Mouse (Mus musculus) limb, embryonic 14.5 days (tissue): ENCODE data around the gene Asb1. TPM values are rescaled to one million over a fixed set of nuclear protein-coding genes. Genes with fewer than 3 reads are reported as not detected.

Source experiments
- ATAC-seq: fragments of 200-750 bp; cut with Nextera tagmentation; 2 replicates; pipeline ENCODE4 v1.8.0; 2017; ENCODE audit warnings: low read depth, moderate number of reproducible peaks, moderate TSS enrichment; ENCODE audit not compliant: low FRiP score
- DNase-seq: peaks from one replicate; pipeline ENCODE4 v3.0.0-alpha.2; 2015; ENCODE audit warnings: low spot score
- H3K27ac ChIP-seq: fragments of 300-500 bp; sonication (generic); replicated peaks from 2 replicates; pipeline ENCODE4 v1.5.1; 2014; ENCODE audit warnings: low read depth, mild to moderate bottlenecking, low read length, moderate library complexity, mixed read lengths
- H3K27me3 ChIP-seq: fragments of 300-500 bp; sonication (generic); 2 replicates; pipeline ENCODE4 v1.6.1; 2014; ENCODE audit warnings: low read length, mixed read lengths; ENCODE audit not compliant: control insufficient read depth, insufficient read depth
- H3K36me3 ChIP-seq: fragments of 300-500 bp; sonication (generic); 2 replicates; pipeline ENCODE4 v1.6.1; 2014; ENCODE audit warnings: mild to moderate bottlenecking, low read length, moderate library complexity, mixed read lengths; ENCODE audit not compliant: control insufficient read depth, insufficient read depth
- H3K4me1 ChIP-seq: fragments of 300-500 bp; sonication (generic); 2 replicates; pipeline ENCODE4 v1.6.1; 2014; ENCODE audit warnings: antibody characterized with exemption, low read length, mixed read lengths; ENCODE audit not compliant: control insufficient read depth, insufficient read depth
- H3K4me2 ChIP-seq: fragments of 300-500 bp; sonication (generic); replicated peaks from 2 replicates; pipeline ENCODE4 v1.6.1; 2014; ENCODE audit warnings: low read depth, mild to moderate bottlenecking, low read length, moderate library complexity; ENCODE audit not compliant: severe bottlenecking
- H3K4me3 ChIP-seq: fragments of 300-500 bp; sonication (generic); replicated peaks from 2 replicates; pipeline ENCODE4 v1.5.1; 2014; ENCODE audit warnings: low read length
- H3K9ac ChIP-seq: fragments of 300-500 bp; sonication (generic); 2 replicates; pipeline ENCODE4 v1.6.1; 2014; ENCODE audit warnings: mild to moderate bottlenecking, low read depth, low read length, moderate library complexity; ENCODE audit not compliant: severe bottlenecking
- H3K9me3 ChIP-seq: fragments of 300-500 bp; sonication (generic); 2 replicates; pipeline ENCODE4 v1.6.1; 2016; ENCODE audit warnings: low read length; ENCODE audit not compliant: control insufficient read depth
- POLR2A ChIP-seq: fragments of 200-500 bp; IDR thresholded peaks from 2 replicates; pipeline ENCODE4 v1.8.0; 2012; ENCODE audit warnings: inconsistent platforms, mild to moderate bottlenecking, moderate library complexity, borderline replicate concordance; ENCODE audit not compliant: insufficient read depth, insufficient read length; ENCODE audit errors: extremely low read depth
- WGBS: fragments of 180-500 bp; shearing (Covaris S2); extraction: QIAGEN DNeasy Blood & Tissue Kit; methylation state at CpG from one replicate; pipeline ENCODE4 v1.1.7; 2014; 5-methylcytosine and 5-hydroxymethylcytosine counted together
- polyA plus RNA-seq, 2 experiments: library from polyadenylated mRNA; depleted of rRNA in 1 of 2; stranded (reverse) in 1 of 2; unstranded in 1 of 2; fragments of >200 nt; fragmentation: Nextera tagmentation in 1 of 2; extraction: Ambion mirVana in 1 of 2; gene quantifications; 2 replicates each; pipeline versions ENCODE4 v1.2.1 to v1.2.3; 2012 to 2014

The Asb1 gene
- polyA plus RNA-seq, 2 experiments: 7.3 to 8.1 TPM

DNA sequence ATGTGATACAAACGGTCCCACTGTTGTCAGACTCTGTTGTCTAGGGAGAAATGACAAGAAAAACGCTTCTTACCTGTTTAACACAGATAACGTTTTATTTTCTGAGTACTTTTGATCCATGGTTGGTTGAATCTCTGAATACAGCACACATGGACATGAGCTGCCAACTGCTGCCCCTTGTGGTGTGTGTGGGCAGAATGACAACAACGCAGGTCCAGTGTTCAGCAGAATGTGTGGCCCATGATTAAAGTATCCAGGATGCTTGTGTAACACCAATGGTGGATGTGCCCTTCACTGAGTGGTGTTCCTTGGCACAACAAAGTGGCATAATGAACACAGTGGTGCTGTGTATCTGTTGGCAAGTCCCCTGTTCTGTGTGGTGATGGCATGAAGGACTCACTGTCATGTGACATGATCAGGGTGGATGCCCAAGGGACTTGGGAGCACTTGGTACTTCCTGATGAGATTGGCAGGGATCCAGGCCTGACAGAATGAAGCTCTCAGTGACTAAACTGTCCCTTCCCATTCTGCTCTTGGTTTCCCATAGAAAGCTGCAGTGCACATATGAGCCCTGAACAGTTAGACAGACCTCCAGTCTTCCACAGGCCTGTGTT is 22.7 kb downstream of the Asb1 start:
- no peak for ATAC-seq
- TF ChIP-seq POLR2A: no peak
- no peak overlapping the region for H3K27ac ChIP-seq
- DNase-seq: no peak
- no peaks in the 10 kb centered on the region for H3K27me3 ChIP-seq
- WGBS: 88% methylated on average over 4 of the region's 4 CpGs
- H3K4me3 ChIP-seq: no peak overlapping the region
- no peaks in the 10 kb centered on the region for H3K9me3 ChIP-seq
- no peak overlapping the region for H3K4me2 ChIP-seq
- peaks cover 23% of the 10 kb centered on the region for H3K4me1 ChIP-seq
- no peak overlapping the region for H3K9ac ChIP-seq
- no peaks in the 10 kb centered on the region for H3K36me3 ChIP-seq

DNA sequence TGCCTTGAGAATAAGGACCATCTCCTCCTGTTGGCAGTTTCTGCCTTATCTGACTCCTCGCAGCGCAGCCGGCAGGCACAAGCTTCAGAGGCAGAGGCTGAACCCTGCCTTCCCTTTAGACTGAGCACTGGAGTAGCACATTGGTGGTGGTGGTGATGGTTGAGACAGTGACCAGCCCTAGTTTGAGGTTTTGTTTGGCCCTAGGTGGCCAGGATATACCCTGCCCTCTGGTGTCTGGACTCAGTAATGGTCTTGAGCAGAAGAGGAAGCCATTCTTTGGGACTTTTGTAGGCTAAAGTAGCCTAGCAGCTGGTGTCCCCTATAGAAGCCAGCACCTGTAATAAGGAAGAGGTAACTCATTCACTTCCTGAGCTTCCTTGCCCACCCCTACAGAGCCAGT is 23.7 kb downstream of the Asb1 start:
- 67% methylated on average over 3 of the region's 3 CpGs for WGBS
- DNase-seq: no peak
- 0 out of 2 replicates have a peak, but pooled peaks have one; percentile 17 for ATAC-seq
- H3K4me1 ChIP-seq: peaks cover 23% of the 10 kb centered on the region
- no peaks in the 10 kb centered on the region for H3K27me3 ChIP-seq
- TF ChIP-seq POLR2A: no peak
- no peak overlapping the region for H3K27ac ChIP-seq
- no peak overlapping the region for H3K4me3 ChIP-seq
- H3K36me3 ChIP-seq: no peaks in the 10 kb centered on the region
- H3K4me2 ChIP-seq: no peak overlapping the region
- no peak overlapping the region for H3K9ac ChIP-seq
- H3K9me3 ChIP-seq: no peaks in the 10 kb centered on the region

DNA sequence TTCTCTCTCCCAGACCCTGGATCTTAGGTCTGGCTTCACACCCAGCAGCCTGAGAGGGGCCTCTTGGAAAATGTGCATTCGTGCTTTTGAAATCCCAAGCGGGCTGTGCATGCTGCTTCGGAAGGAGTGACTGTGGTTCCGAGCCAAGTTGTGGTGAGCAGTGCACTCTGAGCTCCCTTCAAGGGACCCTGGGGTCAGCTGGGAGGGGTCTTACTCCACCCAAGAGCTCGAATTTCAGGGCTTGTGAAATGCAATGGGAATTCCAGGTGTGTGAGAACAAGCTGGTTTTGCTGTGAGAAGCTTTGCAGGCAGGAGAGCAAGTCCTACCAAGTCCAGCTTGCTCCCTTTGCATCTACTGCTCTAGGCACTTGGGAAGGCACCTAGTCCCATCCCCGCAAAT is 24.3 kb downstream of the Asb1 start:
- ATAC-seq: peak; percentile 78; the same call in 1 of the 2 replicates
- H3K27ac ChIP-seq: peak overlapping the region; percentile 35; the same call in 1 of the 2 replicates
- 30% methylated on average over 6 of the region's 6 CpGs for WGBS

DNA sequence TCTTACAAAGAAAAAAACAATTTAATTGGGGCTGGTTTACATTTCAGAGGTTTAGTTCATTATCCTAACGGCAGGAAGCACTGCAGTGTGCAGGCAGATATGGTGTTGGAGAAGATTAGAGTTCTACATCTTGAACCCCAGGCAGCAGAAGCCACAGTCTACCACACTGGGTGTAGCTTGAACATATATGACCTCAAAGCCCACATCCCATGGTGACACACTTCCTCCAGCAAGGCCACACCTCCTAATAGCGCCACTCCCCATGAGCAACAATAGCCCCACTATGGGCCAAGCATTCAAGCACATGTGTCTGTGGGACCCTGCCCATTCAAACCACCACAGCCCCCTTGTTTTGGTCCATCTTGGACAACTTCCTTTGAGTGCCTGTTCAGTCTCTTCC is 26.9 kb downstream of the Asb1 start:
- no peak for TF ChIP-seq POLR2A
- no peaks in the 10 kb centered on the region for H3K36me3 ChIP-seq
- ATAC-seq (no peak), DNase-seq (no peak)
- peaks cover 28% of the 10 kb centered on the region for H3K4me1 ChIP-seq
- no peak overlapping the region for H3K4me3 ChIP-seq
- no peak overlapping the region for H3K27ac ChIP-seq
- H3K9ac ChIP-seq: no peak overlapping the region
- 78% methylated on average over 2 of the region's 2 CpGs for WGBS
- no peaks in the 10 kb centered on the region for H3K9me3 ChIP-seq
- no peaks in the 10 kb centered on the region; the same call in 1 of the 2 replicates for H3K27me3 ChIP-seq
- no peak overlapping the region for H3K4me2 ChIP-seq

More for the DNA sequence above, 24.3 kb downstream of the Asb1 start:
- Histone ChIP-seq H3K36me3 (no peaks in the 10 kb centered on the region), H3K4me1 (peaks cover 23% of the 10 kb centered on the region), H3K9me3 (no peaks in the 10 kb centered on the region), H3K4me2 (no peak overlapping the region), H3K27me3 (no peaks in the 10 kb centered on the region), H3K4me3 (no peak overlapping the region), H3K9ac (no peak overlapping the region)
- no peak for TF ChIP-seq POLR2A
- DNase-seq: peak; percentile 39

GRCm38 (mm10) chr1:91572458-91572857 is 32.1 kb downstream of the Asb1 start:
- TF ChIP-seq POLR2A: no peak
- 81% methylated on average over 10 of the region's 10 CpGs for WGBS
- peaks cover 14% of the 10 kb centered on the region for H3K4me1 ChIP-seq
- H3K9ac ChIP-seq: no peak overlapping the region
- no peak overlapping the region for H3K27ac ChIP-seq
- no peak overlapping the region for H3K4me2 ChIP-seq
- DNase-seq (no peak), ATAC-seq (no peak)
- H3K4me3 ChIP-seq: no peak overlapping the region
- no peaks in the 10 kb centered on the region for H3K36me3 ChIP-seq
- no peaks in the 10 kb centered on the region; the same call in 1 of the 2 replicates for H3K27me3 ChIP-seq
- no peaks in the 10 kb centered on the region for H3K9me3 ChIP-seq

DNA sequence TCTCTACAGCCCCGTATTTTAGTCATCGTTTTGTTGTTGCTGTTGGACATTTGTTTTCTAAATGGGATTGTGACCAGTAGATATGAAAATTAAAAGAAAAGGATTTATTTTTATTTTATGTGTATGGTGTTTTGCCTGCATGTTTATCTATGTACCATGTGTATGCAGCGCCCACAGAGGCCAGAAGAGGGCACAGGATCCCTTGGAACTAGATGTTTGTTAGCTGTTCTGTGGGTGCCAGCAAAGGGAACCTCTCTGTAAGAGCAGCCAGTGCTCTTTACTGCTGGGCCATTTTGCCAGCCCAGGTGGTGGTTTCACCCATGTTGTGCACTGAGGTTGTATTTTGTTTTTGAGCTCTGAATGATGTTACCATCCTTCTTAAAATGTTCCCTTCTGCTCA is 33.9 kb downstream of the Asb1 start:
- H3K4me1 ChIP-seq: peaks cover 14% of the 10 kb centered on the region
- TF ChIP-seq POLR2A: no peak
- H3K4me3 ChIP-seq: no peak overlapping the region
- H3K4me2 ChIP-seq: no peak overlapping the region
- no peak overlapping the region for H3K27ac ChIP-seq
- no peak overlapping the region for H3K9ac ChIP-seq
- no peaks in the 10 kb centered on the region for H3K9me3 ChIP-seq
- ATAC-seq (no peak), DNase-seq (peak; percentile 70)
- no peaks in the 10 kb centered on the region for H3K36me3 ChIP-seq
- WGBS: 70% methylated on average over 3 of the region's 3 CpGs
- H3K27me3 ChIP-seq: no peaks in the 10 kb centered on the region; the same call in 1 of the 2 replicates
